Mouse (Mus musculus): ENCODE measurements around the gene Gli3. TPM values are rescaled to one million over a fixed set of nuclear protein-coding genes. Genes with fewer than 3 reads are reported as not detected.

Gene Gli3
- polyA plus RNA-seq, 1 experiment from 2014 or later: 7.9 TPM

GRCm38 (mm10) chr13:15577133-15577917 lies 114.3 kb downstream of the Gli3 start:
- no peaks in the 10 kb centered on the region for H3K27me3 ChIP-seq
- no peak overlapping the region for H3K9ac ChIP-seq
- peaks cover 12% of the 10 kb centered on the region for H3K4me1 ChIP-seq (replicated peaks)
- peak overlapping the region; percentile 40; the same call in 1 of the 2 replicates for H3K27ac ChIP-seq
- no peaks in the 10 kb centered on the region for H3K9me3 ChIP-seq
- no peak; the same call in 1 of the 2 replicates for ATAC-seq (ENCODE audit: low FRiP score)
- no peaks in the 10 kb centered on the region for H3K36me3 ChIP-seq
- no peak overlapping the region for H3K4me3 ChIP-seq
- 57% methylated on average over 8 of the region's 8 CpGs for WGBS
- no peak overlapping the region for H3K4me2 ChIP-seq

DNA sequence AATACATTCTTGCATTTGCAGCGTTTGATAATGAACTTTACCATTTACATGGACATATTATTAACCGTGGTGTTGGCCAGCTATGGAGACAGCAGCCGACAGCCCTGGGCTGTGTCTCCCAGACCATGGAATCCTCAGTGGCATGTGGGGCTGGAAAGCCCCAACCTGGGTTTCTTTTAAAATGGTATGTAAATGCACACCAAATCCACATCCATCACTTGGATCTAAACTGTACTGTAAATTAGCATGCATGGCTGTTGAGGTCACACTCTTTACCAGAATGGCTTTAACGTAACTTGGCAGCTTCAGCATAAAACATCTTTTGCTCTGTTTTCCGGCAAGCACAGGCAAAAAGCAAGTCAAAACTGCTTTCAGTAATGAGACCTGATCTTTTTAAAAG lies 117.4 kb downstream of the Gli3 start:
- H3K36me3 ChIP-seq: no peaks in the 10 kb centered on the region
- no peaks in the 10 kb centered on the region for H3K9me3 ChIP-seq
- H3K27me3 ChIP-seq: no peaks in the 10 kb centered on the region
- H3K9ac ChIP-seq: no peak overlapping the region
- no peak overlapping the region for H3K27ac ChIP-seq
- no peak for ATAC-seq (ENCODE audit: low FRiP score)
- H3K4me3 ChIP-seq: no peak overlapping the region
- no peak overlapping the region for H3K4me2 ChIP-seq
- 68% methylated on average over 5 of the region's 5 CpGs for WGBS
- peaks cover 12% of the 10 kb centered on the region for H3K4me1 ChIP-seq (replicated peaks)

DNA sequence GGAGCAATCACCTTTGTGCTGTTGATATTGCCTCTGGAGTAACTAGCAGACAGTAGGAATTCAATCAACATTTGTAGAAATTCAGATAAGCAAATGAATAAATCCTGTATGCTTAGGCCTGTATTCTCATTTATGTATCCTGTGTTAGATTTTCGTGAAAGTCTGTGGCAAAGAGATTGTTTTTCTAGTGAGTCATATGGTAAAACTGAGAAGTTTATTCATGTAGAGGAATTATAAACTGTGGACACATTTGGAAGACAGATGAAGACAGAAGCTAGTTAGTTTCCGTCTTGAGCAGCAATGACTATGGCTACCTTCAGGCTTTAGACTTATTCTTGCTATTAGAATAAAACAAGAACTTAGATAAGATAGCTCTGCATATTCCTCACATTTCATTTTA lies 122.9 kb downstream of the Gli3 start:
- 85% methylated on average over 2 of the region's 2 CpGs for WGBS
- peaks cover 6% of the 10 kb centered on the region; the same call in 1 of the 2 replicates for H3K4me1 ChIP-seq (replicated peaks)

DNA sequence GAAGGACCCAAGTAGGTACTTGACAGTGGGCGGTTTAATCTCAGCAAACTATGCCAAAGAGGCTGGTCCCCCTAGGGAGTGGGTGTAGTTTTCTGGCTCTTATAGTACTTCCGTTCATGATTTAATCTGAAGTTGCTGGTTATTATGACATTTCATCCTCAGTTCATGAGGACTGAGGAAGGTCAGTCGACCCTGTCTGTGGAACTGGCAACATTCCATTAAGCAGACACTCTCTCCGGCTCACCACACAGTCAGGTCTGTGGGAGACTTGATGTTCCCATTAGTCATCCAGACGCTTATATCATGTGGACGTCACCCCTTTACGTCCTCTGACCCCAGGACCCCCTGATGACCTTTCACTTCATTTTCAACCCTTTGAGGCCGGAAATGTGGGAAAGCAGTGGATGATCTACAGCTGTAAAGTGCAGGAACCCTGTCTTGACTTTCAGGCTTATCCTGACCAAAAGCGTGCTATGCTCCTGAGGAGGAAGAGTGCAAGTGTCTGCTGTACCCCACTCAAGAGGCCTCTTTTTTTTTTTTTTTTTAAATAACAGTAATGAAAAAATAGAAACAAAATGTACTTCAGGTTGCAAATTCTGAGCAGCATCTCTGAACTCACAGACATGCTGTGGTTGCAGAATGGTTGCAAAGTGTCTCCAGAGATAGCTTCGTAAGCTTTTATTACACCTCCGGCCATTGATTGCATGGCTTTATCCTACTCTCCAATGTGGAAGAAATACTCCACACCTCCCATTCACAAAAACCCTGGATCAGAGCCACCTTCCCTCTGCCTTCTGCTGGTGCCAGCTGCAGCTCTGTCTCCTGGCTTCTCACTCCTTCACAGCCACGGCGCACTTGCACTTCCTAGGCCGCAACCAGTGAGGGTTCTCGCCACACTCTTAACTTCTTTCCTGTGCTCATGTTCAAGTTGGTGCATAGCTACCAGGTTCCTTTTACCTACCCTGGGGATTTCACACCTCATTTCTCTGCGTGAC lies 125.5 kb downstream of the Gli3 start:
- peaks cover 6% of the 10 kb centered on the region; the same call in 1 of the 2 replicates for H3K4me1 ChIP-seq (replicated peaks)
- 67% methylated on average over 16 of the region's 16 CpGs for WGBS
- H3K4me3 ChIP-seq: no peak overlapping the region
- no peaks in the 10 kb centered on the region for H3K36me3 ChIP-seq
- H3K27me3 ChIP-seq: no peaks in the 10 kb centered on the region
- H3K9ac ChIP-seq: no peak overlapping the region
- no peak overlapping the region for H3K27ac ChIP-seq
- no peaks in the 10 kb centered on the region for H3K9me3 ChIP-seq
- 0 out of 2 replicates have a peak, but pooled peaks have one; percentile 34 for ATAC-seq (ENCODE audit: low FRiP score)
- H3K4me2 ChIP-seq: no peak overlapping the region

More for the DNA sequence above, 122.9 kb downstream of the Gli3 start:
- no peaks in the 10 kb centered on the region for H3K27me3 ChIP-seq
- no peak overlapping the region for H3K4me2 ChIP-seq
- H3K9ac ChIP-seq: no peak overlapping the region
- no peak overlapping the region for H3K4me3 ChIP-seq
- no peaks in the 10 kb centered on the region for H3K9me3 ChIP-seq
- H3K36me3 ChIP-seq: no peaks in the 10 kb centered on the region
- ATAC-seq (ENCODE audit: low FRiP score): no peak
- no peak overlapping the region for H3K27ac ChIP-seq

DNA sequence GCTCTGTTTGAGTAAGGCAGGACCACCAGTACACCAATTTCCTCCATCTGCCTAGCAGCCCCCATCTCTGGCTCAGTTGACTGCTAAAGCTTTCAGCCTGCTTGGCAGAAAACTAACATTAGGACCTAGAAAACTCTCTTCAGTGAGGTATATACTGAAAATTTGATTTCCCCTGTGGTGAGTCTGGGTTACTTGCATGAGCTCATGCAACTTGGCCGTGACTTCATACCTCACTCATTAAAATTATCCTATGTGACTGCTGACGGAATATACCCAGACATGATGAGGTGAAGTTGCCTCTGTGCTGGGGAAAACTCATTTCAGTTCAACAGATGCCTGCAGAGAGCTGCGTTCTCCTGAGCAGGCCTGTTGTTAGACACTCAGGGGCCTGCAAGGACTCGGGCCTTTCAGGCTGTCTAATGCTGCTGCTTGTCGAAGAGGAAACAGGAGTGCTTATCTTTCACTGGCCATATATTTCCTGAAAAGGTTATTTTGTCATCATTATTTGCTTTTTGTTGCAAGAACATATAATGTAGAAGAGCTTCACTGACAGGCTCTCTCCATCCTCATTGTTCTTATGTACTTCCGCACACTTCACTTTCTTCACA lies 127.4 kb downstream of the Gli3 start:
- H3K9ac ChIP-seq: no peak overlapping the region
- H3K27ac ChIP-seq: no peak overlapping the region
- no peak overlapping the region for H3K4me3 ChIP-seq
- 90% methylated on average over 6 of the region's 6 CpGs for WGBS
- peaks cover 6% of the 10 kb centered on the region; the same call in 1 of the 2 replicates for H3K4me1 ChIP-seq (replicated peaks)
- H3K4me2 ChIP-seq: no peak overlapping the region
- no peaks in the 10 kb centered on the region for H3K36me3 ChIP-seq
- no peaks in the 10 kb centered on the region for H3K9me3 ChIP-seq
- no peaks in the 10 kb centered on the region for H3K27me3 ChIP-seq
- no peak for ATAC-seq (ENCODE audit: low FRiP score)

DNA sequence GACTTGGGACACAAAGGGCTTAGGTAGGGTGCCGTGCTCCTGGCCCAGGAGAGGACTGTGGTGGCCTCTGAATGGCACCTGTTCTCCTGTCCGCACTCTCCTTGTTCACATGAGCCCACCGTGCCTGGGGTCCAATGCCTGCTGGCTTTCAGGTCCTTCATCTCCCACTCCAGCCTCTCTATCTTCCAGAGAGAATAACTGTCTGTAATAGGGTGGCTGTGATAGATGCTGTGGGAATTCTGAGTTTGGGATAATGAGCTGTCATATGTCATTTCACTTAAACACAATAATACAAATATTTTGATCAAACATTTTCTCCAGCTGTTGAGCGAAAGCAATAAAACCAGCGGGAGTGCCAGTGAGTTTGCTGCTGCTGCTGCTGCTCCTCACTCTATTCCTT lies 133.6 kb downstream of the Gli3 start:
- no peaks in the 10 kb centered on the region; the same call in 1 of the 2 replicates for H3K4me1 ChIP-seq (replicated peaks)
- H3K9me3 ChIP-seq: no peaks in the 10 kb centered on the region
- no peak overlapping the region for H3K4me2 ChIP-seq
- H3K27me3 ChIP-seq: no peaks in the 10 kb centered on the region
- no peaks in the 10 kb centered on the region for H3K36me3 ChIP-seq
- no peak overlapping the region for H3K27ac ChIP-seq
- 69% methylated on average over 5 of the region's 5 CpGs for WGBS
- H3K9ac ChIP-seq: no peak overlapping the region
- ATAC-seq (ENCODE audit: low FRiP score): no peak
- H3K4me3 ChIP-seq: no peak overlapping the region

GRCm38 (mm10) chr13:15599741-15600140 lies 136.7 kb downstream of the Gli3 start:
- Histone ChIP-seq H3K4me1 (replicated peaks) (peaks cover 18% of the 10 kb centered on the region), H3K9me3 (no peaks in the 10 kb centered on the region), H3K27me3 (no peaks in the 10 kb centered on the region), H3K9ac (no peak overlapping the region), H3K4me2 (no peak overlapping the region), H3K4me3 (no peak overlapping the region), H3K27ac (no peak overlapping the region), H3K36me3 (no peaks in the 10 kb centered on the region)
- 84% methylated on average over 2 of the region's 2 CpGs for WGBS
- no peak for ATAC-seq (ENCODE audit: low FRiP score)

- peaks cover 18% of the 10 kb centered on the region for H3K4me1 ChIP-seq (replicated peaks)
- no peak overlapping the region for H3K4me3 ChIP-seq
- H3K27ac ChIP-seq: no peak overlapping the region
- H3K9ac ChIP-seq: no peak overlapping the region
- H3K36me3 ChIP-seq: no peaks in the 10 kb centered on the region
- 29% methylated on average over 5 of the region's 5 CpGs for WGBS
- no peaks in the 10 kb centered on the region for H3K9me3 ChIP-seq
- ATAC-seq (ENCODE audit: low FRiP score): no peak
- no peaks in the 10 kb centered on the region for H3K27me3 ChIP-seq
- no peak overlapping the region for H3K4me2 ChIP-seq
Observed at GRCm38 (mm10) chr13:15602161-15602560, 139.1 kb downstream of the Gli3 start.

DNA sequence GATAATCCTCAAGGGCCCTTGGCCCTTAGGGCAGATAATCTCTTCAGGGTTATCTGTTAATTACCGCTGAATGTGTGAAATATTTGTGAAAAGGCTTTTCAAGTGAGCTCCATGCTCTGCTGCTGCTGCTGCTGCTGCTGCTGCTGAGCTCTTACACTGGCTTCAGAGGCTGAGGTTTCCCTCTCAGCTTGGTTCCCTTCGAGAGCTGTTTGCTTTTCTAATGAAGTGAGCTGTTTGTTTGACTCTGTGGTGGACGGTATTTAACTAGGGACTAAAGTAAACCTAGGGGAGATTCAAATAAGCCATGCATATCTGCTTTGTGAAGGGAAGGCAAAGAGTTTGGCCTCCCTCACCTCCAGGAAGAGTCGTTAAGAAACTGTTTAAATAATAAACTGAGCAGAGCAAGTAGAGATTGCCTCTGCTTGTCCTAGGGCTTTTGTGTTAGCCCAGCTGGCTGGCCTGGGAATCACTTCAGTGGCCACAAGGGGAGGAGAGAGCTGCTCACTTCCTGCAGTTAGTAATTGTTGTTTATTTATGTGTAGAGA lies 139.7 kb downstream of the Gli3 start:
- no peak overlapping the region for H3K4me2 ChIP-seq
- no peak for ATAC-seq (ENCODE audit: low FRiP score)
- H3K27me3 ChIP-seq: no peaks in the 10 kb centered on the region
- 4% methylated on average over 4 of the region's 4 CpGs for WGBS
- no peaks in the 10 kb centered on the region for H3K36me3 ChIP-seq
- H3K27ac ChIP-seq: peak overlapping the region; percentile 25; the same call in 1 of the 2 replicates
- no peak overlapping the region for H3K9ac ChIP-seq
- peaks cover 18% of the 10 kb centered on the region for H3K4me1 ChIP-seq (replicated peaks)
- no peaks in the 10 kb centered on the region for H3K9me3 ChIP-seq
- no peak overlapping the region for H3K4me3 ChIP-seq

DNA sequence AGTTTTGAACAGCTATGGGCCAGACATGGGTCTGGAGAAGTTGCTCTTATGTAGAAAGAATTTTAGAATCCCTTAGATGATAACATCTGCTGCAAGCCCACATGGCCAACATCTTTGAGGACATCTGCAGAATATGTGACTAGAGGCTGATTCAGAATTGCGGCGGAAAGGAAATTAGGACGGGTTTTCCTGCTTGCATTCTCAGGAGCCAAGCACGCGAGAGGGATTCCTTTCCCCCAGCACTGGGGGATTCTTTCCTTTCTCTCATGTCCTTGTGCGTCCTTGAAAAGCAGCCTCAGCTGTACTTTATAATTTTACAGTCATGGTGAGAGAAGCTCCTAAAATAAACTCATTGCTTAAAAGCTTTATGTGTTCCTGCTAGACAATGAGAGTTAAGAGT lies 141.0 kb downstream of the Gli3 start:
- Histone ChIP-seq H3K4me3 (no peak overlapping the region), H3K4me1 (replicated peaks) (peaks cover 18% of the 10 kb centered on the region), H3K27ac (no peak overlapping the region), H3K4me2 (no peak overlapping the region), H3K36me3 (no peaks in the 10 kb centered on the region), H3K9ac (no peak overlapping the region), H3K9me3 (no peaks in the 10 kb centered on the region), H3K27me3 (no peaks in the 10 kb centered on the region)
- 25% methylated on average over 6 of the region's 6 CpGs for WGBS
- no peak for ATAC-seq (ENCODE audit: low FRiP score)

DNA sequence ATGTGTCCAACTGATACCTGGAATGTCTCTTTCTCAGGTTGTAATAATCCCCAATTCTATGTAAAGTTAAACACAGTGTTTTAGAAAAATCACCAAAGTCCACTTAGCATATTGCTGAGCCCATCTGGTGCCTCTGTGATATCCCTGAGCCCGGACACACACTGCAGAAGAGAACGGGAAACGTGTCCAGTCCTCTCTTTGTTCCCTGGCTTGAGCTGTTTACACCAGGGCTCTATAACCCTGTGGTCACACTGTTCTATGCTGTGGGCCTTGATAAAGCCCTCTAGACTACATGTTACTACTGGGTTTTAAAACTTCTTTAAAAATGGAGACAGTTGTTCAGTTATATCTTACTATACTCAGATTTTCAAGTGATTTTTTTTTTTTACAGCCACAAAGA lies 154.4 kb downstream of the Gli3 start:
- no peak overlapping the region for H3K4me2 ChIP-seq
- 28% methylated on average over 3 of the region's 3 CpGs for WGBS
- ATAC-seq (ENCODE audit: low FRiP score): no peak

More for the DNA sequence above, 154.4 kb downstream of the Gli3 start:
- Histone ChIP-seq H3K4me1 (replicated peaks) (peaks cover 26% of the 10 kb centered on the region), H3K36me3 (no peaks in the 10 kb centered on the region), H3K27me3 (no peaks in the 10 kb centered on the region), H3K9me3 (no peaks in the 10 kb centered on the region), H3K4me3 (no peak overlapping the region), H3K9ac (no peak overlapping the region), H3K27ac (no peak overlapping the region)
